Mouse (Mus musculus): ENCODE measurements around the gene Xylb. TPM values are rescaled to one million over a fixed set of nuclear protein-coding genes. Genes with fewer than 3 reads are reported as not detected.

Xylb gene
- polyA plus RNA-seq, 1 experiment: 6.7 TPM

DNA sequence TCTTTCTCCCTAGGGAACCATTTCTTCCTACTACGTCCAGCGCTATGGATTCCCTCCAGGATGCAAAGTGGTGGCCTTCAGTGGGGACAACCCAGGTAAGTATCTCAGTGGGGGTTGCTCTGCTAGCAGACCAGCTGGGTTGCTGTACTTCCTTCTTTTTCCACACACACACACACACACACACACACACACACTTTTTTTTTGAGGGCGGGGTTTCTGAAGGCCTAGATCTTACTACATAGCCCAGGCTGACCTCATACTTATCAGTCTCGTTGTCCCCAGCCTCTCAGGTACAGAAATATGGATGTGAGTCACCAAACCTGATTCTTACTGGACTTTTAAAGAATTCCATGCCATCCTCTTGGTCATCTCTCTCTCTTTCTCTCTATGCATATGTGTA lies 21.1 kb downstream of the Xylb start:
- Histone ChIP-seq H3K4me3 (replicated peaks; ENCODE audit: extremely low read depth, low read depth, low read length) (no peak overlapping the region), H3K4me1 (ENCODE audit: control insufficient read depth, insufficient read depth, low read length) (no peaks in the 10 kb centered on the region)
- no peak for DNase-seq
- WGBS: 85% methylated on average over 4 of the region's 4 CpGs
- TF ChIP-seq POLR2A (IDR thresholded peaks at IDR 0.05; ENCODE audit: borderline replicate concordance, extremely low read depth, low read depth, low read length) (no peak), CTCF (IDR thresholded peaks at IDR 0.05; ENCODE audit: insufficient read depth, low read length) (no peak)

GRCm38 (mm10) chr9:119382603-119383002 lies 25.4 kb downstream of the Xylb start:
- no peak for TF ChIP-seq POLR2A (IDR thresholded peaks at IDR 0.05; ENCODE audit: borderline replicate concordance, extremely low read depth, low read depth, low read length)
- no peak for TF ChIP-seq CTCF (IDR thresholded peaks at IDR 0.05; ENCODE audit: insufficient read depth, low read length)
- Histone ChIP-seq H3K4me1 (ENCODE audit: control insufficient read depth, insufficient read depth, low read length) (no peaks in the 10 kb centered on the region), H3K4me3 (replicated peaks; ENCODE audit: extremely low read depth, low read depth, low read length) (no peak overlapping the region)
- WGBS: 70% methylated on average over 6 of the region's 6 CpGs
- no peak for DNase-seq

GRCm38 (mm10) chr9:119388956-119389355 lies 31.8 kb downstream of the Xylb start:
- Histone ChIP-seq H3K4me3 (replicated peaks; ENCODE audit: extremely low read depth, low read depth, low read length) (no peak overlapping the region), H3K4me1 (ENCODE audit: control insufficient read depth, insufficient read depth, low read length) (no peaks in the 10 kb centered on the region)
- 46% methylated on average over 5 of the region's 5 CpGs for WGBS
- no peak for DNase-seq
- no peak for TF ChIP-seq CTCF (IDR thresholded peaks at IDR 0.05; ENCODE audit: insufficient read depth, low read length)
- no peak for TF ChIP-seq POLR2A (IDR thresholded peaks at IDR 0.05; ENCODE audit: borderline replicate concordance, extremely low read depth, low read depth, low read length)

DNA sequence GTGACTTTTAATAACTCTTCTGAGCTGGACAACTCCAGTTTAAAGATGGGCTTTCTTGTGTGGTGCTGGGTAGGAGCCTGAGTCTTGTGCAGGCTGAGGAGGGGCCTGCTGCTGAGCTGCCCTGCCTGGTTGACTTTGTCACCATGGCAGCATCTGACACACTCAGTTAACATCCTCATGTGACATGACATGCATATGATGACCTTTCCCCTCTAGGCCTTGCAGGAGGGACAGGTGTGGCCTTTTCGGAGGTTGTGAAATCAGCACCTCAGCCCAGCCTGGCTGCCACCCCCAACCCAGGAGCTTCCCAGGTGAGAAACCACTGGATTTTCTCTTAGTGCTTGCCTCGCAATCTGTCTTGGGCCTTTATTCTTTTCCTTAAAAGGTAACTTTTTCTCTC lies 33.0 kb downstream of the Xylb start:
- TF ChIP-seq POLR2A (IDR thresholded peaks at IDR 0.05; ENCODE audit: borderline replicate concordance, extremely low read depth, low read depth, low read length): no peak
- no peak for TF ChIP-seq CTCF (IDR thresholded peaks at IDR 0.05; ENCODE audit: insufficient read depth, low read length)
- H3K4me1 ChIP-seq (ENCODE audit: control insufficient read depth, insufficient read depth, low read length): no peaks in the 10 kb centered on the region
- 90% methylated on average over 2 of the region's 2 CpGs for WGBS
- DNase-seq: no peak
- H3K4me3 ChIP-seq (replicated peaks; ENCODE audit: extremely low read depth, low read depth, low read length): no peak overlapping the region

DNA sequence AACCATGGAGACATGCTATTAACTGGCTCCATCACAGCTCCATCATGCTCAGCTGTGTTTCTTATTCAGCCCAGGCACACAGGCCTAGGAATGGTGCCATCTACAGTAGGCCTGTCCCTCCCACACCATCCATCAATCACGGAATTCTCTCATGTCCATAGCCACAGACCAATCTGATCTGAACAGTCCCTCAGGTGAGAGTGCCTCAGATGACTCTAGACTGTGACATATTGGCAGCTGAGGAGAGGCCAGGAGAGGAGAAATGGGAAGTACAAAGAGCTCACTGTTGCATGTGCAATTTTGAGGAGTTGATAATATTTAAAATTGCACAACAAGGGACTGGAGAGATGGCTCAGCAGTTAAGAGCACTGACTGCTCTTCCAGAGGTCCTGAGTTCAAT lies 37.6 kb downstream of the Xylb start:
- WGBS: 72% methylated on average over 1 of the region's 1 CpGs
- no peak for DNase-seq
- no peak for TF ChIP-seq CTCF (IDR thresholded peaks at IDR 0.05; ENCODE audit: insufficient read depth, low read length)
- no peak overlapping the region for H3K4me3 ChIP-seq (replicated peaks; ENCODE audit: extremely low read depth, low read depth, low read length)
- no peaks in the 10 kb centered on the region for H3K4me1 ChIP-seq (ENCODE audit: control insufficient read depth, insufficient read depth, low read length)

DNA sequence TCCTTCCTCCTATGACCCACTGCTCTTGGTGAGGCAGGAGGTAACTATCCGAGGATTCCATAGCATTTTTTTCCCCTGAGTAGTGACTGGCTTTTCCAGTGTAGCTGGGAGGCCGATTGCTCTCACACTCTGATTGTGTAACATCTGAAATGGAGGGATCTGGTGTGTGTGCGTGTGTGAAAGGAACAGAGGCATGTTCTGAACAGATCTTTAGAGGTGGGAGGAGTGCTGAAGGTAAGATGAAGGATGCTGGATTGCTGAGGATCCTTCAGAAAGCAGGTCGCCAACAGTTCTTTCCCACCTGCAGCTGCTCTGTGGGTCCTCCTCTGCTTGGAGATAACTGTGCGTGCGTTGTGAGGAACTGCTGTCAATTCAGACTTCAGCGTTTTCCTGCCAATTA lies 44.2 kb downstream of the Xylb start:
- 2% methylated on average over 7 of the region's 7 CpGs for WGBS
- Histone ChIP-seq H3K4me1 (ENCODE audit: control insufficient read depth, insufficient read depth, low read length) (peaks cover 7% of the 10 kb centered on the region), H3K4me3 (replicated peaks; ENCODE audit: extremely low read depth, low read depth, low read length) (peak overlapping the region; percentile 76)
- no peak for DNase-seq
- TF ChIP-seq CTCF (IDR thresholded peaks at IDR 0.05; ENCODE audit: insufficient read depth, low read length): no peak
- no peak for TF ChIP-seq POLR2A (IDR thresholded peaks at IDR 0.05; ENCODE audit: borderline replicate concordance, extremely low read depth, low read depth, low read length)

DNA sequence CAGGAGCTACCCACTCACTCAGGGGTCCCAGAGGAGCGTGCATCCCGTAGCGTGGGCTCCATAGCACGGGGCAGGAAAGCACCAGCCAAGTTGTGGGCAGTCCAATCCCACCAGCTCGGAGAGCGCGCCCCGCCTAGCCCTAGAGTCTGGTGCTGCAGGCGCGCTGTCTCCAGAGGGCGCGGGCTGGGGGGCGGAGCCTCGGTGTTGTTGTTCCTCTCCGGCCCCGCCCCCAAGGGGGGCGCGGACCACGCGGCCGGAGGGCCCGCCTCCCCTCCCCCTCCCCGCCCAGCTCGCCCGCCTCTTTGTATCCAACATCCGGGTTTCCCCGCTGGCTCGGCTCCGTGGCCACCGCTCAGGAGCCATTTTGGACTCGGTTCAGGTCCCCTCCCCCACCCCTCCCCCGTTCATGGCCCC lies 44.6 kb downstream of the Xylb start, which contains the start of gene Acvr2b:
Gene Acvr2b (plus strand): TSS at position 318 of the 414 bp plus-strand sequence.
- Histone ChIP-seq H3K4me3 (replicated peaks; ENCODE audit: extremely low read depth, low read depth, low read length) (peak within 1 kb of the TSS; percentile 76), H3K4me1 (ENCODE audit: control insufficient read depth, insufficient read depth, low read length) (peaks cover 7% of the 10 kb centered on the region)
- no peak for TF ChIP-seq CTCF (IDR thresholded peaks at IDR 0.05; ENCODE audit: insufficient read depth, low read length)
- TF ChIP-seq POLR2A (IDR thresholded peaks at IDR 0.05; ENCODE audit: borderline replicate concordance, extremely low read depth, low read depth, low read length): peak; percentile 70; the same call in 1 of the 2 replicates
- WGBS: 1% methylated on average over 29 of the region's 32 CpGs
- DNase-seq: peak; percentile 87

GRCm38 (mm10) chr9:119402253-119403235 lies 45.4 kb downstream of the Xylb start:
- H3K4me1 ChIP-seq (ENCODE audit: control insufficient read depth, insufficient read depth, low read length): peaks cover 7% of the 10 kb centered on the region
- peak; percentile 61 for DNase-seq
- peak overlapping the region; percentile 75 for H3K4me3 ChIP-seq (replicated peaks; ENCODE audit: extremely low read depth, low read depth, low read length)
- TF ChIP-seq POLR2A (IDR thresholded peaks at IDR 0.05; ENCODE audit: borderline replicate concordance, extremely low read depth, low read depth, low read length) (no peak), CTCF (IDR thresholded peaks at IDR 0.05; ENCODE audit: insufficient read depth, low read length) (no peak)
- under 1% methylated on average over 127 of the region's 127 CpGs for WGBS

- DNase-seq: peak; percentile 41
- TF ChIP-seq POLR2A (IDR thresholded peaks at IDR 0.05; ENCODE audit: borderline replicate concordance, extremely low read depth, low read depth, low read length) (no peak), CTCF (IDR thresholded peaks at IDR 0.05; ENCODE audit: insufficient read depth, low read length) (no peak)
- H3K4me3 ChIP-seq (replicated peaks; ENCODE audit: extremely low read depth, low read depth, low read length): peak overlapping the region; percentile 75
- WGBS: under 1% methylated on average over 26 of the region's 26 CpGs
- H3K4me1 ChIP-seq (ENCODE audit: control insufficient read depth, insufficient read depth, low read length): peaks cover 7% of the 10 kb centered on the region
Measured at GRCm38 (mm10) chr9:119403236-119403641, 46.1 kb downstream of the Xylb start.

- no peak for DNase-seq
- peaks cover 9% of the 10 kb centered on the region for H3K4me1 ChIP-seq (ENCODE audit: control insufficient read depth, insufficient read depth, low read length)
- no peak overlapping the region for H3K4me3 ChIP-seq (replicated peaks; ENCODE audit: extremely low read depth, low read depth, low read length)
- WGBS: 72% methylated on average over 5 of the region's 5 CpGs
- TF ChIP-seq POLR2A (IDR thresholded peaks at IDR 0.05; ENCODE audit: borderline replicate concordance, extremely low read depth, low read depth, low read length) (no peak), CTCF (IDR thresholded peaks at IDR 0.05; ENCODE audit: insufficient read depth, low read length) (no peak)
Measured at GRCm38 (mm10) chr9:119404090-119404489, 46.9 kb downstream of the Xylb start.

Measured in lung, adult 2 months (tissue).